Mouse (Mus musculus) embryonic facial prominence, embryonic 13.5 days (tissue): Measurements from ENCODE around the gene Slc4a1ap. TPM values are rescaled to one million over a fixed set of nuclear protein-coding genes. Genes with fewer than 3 reads are reported as not detected.

Source experiments
- polyA plus RNA-seq: library from polyadenylated mRNA; unstranded; fragments of >200 nt; fragmentation: Nextera tagmentation; extraction: Ambion mirVana; gene quantifications from 2 replicates; pipeline ENCODE4 v1.2.1, GENCODE M21; 2015

Gene Slc4a1ap
- polyA plus RNA-seq, 1 experiment from 2014 or later: 37.4 TPM

Other genes starting within 250 kb of the Slc4a1ap start
- 44.8 and 47.1 TPM in 2 replicates for gene Ift172, start 235.9 kb upstream of the Slc4a1ap start, polyA plus RNA-seq
- 80.5 and 89.0 TPM in 2 replicates for gene Fndc4, start 230.9 kb upstream of the Slc4a1ap start, polyA plus RNA-seq
- 0.79 and 1.0 TPM in 2 replicates for gene Gckr, start 229.6 kb upstream of the Slc4a1ap start, polyA plus RNA-seq
- 68.7 and 82.2 TPM in 2 replicates for gene Zfp512, start 74.6 kb upstream of the Slc4a1ap start, polyA plus RNA-seq
- gene 4930548H24Rik, start 41.3 kb upstream of the Slc4a1ap start, polyA plus RNA-seq: not detected in 2 replicates
- gene Gpn1, start 32.3 kb upstream of the Slc4a1ap start, polyA plus RNA-seq: 70.6 and 75.4 TPM in 2 replicates
- gene Supt7l, start 812 bp downstream of the Slc4a1ap start, polyA plus RNA-seq: 29.1 and 29.8 TPM in 2 replicates
- gene Mrpl33, start 69.9 kb downstream of the Slc4a1ap start, polyA plus RNA-seq: 279 and 345 TPM in 2 replicates
- gene Rbks, start 170.6 kb downstream of the Slc4a1ap start, polyA plus RNA-seq: 2.6 and 3.2 TPM in 2 replicates
- gene Babam2, start 170.7 kb downstream of the Slc4a1ap start, polyA plus RNA-seq: 50.1 and 53.0 TPM in 2 replicates